Mouse (Mus musculus) thymus, adult 2 months (tissue): ENCODE results near the gene Sall1.

ENCODE experiments used
- CTCF ChIP-seq: fragments of 200-500 bp; IDR thresholded peaks from 2 replicates; pipeline ENCODE4 v1.5.1; 2012; ENCODE audit warnings: mild to moderate bottlenecking, control low read depth, low read length, moderate library complexity, borderline replicate concordance; ENCODE audit not compliant: control insufficient read depth, poor library complexity, insufficient read depth; ENCODE audit errors: extremely low read depth
- POLR2A ChIP-seq: fragments of 200-500 bp; IDR thresholded peaks from 2 replicates; pipeline ENCODE4 v1.6.1; 2012; ENCODE audit warnings: mild to moderate bottlenecking, low read length, control low read depth, moderate library complexity; ENCODE audit not compliant: control insufficient read depth, poor library complexity, insufficient read depth; ENCODE audit errors: extremely low read depth

GRCm38 (mm10) chr8:89042118-89042460 is 1.9 kb downstream of the Sall1 start:
- TF ChIP-seq POLR2A (no peak), CTCF (no peak)
